Mouse (Mus musculus): ENCODE measurements around the gene Tyw1. TPM values are rescaled to one million over a fixed set of nuclear protein-coding genes. Genes with fewer than 3 reads are reported as not detected.

Gene Tyw1
- total RNA-seq (2023), result 10 to 100 TPM; 10.9 to 11.6 TPM

GRCm38 (mm10) chr5:130255017-130255720, at the start of gene Tyw1, which contains the start of gene Sbds:
TSS of gene Tyw1 (plus strand) at chr5:130255619.
TSS of gene Sbds (minus strand) at chr5:130255530.

DNA sequence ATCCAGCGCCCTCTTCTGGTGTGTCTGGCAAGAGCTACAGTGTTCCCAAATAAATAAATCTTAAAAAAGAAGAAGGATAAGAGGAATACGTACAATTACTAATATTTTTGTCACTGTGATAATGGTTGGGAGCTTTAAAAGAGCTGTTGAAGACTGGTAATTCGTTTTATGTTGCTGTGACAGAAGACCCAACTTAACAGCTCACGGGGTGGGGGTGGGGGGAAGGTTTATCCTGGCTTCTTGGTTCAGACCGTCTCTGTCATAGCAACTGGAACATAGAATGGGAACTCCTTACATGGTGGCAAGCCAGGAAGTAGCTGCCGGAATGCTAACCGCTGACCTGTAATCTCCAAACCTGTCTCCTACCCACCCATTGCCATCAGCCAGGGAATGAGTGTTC, 38.6 kb upstream of the Tyw1 start, which contains the start of gene Tmem248:
TSS of gene Tmem248 (plus strand) at position 301 of the 400 bp plus-strand sequence.

GRCm38 (mm10) chr5:130369237-130369636, 113.8 kb downstream of the Tyw1 start, which contains the start of gene Caln1:
TSS of gene Caln1 (plus strand) at chr5:130369455.

GRCm38 (mm10) chr5:130384222-130384912, 128.9 kb downstream of the Tyw1 start, which contains the start of gene A330070K13Rik:
TSS of gene A330070K13Rik (minus strand) at chr5:130384631.

Other genes with a start within 250 kb of the Tyw1 start
- 10 to 100 TPM; 20.8 to 26.4 TPM for gene Asl, start 226.4 kb upstream of the Tyw1 start, total RNA-seq (2023)
- 10 to 100 TPM; 21.8 to 23.1 TPM for gene Crcp, start 226.3 kb upstream of the Tyw1 start, total RNA-seq (2023)
- 1 to 10 TPM; 3.8 to 4.7 TPM for gene Tpst1, start 182.3 kb upstream of the Tyw1 start, total RNA-seq (2023)
- 1 to 10 TPM; 6.2 to 6.6 TPM for gene Kctd7, start 110.8 kb upstream of the Tyw1 start, total RNA-seq (2023)
- 10 to 100 TPM; 34.6 to 48.5 TPM for gene Rabgef1, start 83.8 kb upstream of the Tyw1 start, total RNA-seq (2023)
- 10 to 100 TPM; 37.4 to 52.7 TPM for gene Tmem248, start 38.5 kb upstream of the Tyw1 start, total RNA-seq (2023)
- 10 to 100 TPM; 37.7 to 41.7 TPM for gene Sbds, start 89 bp upstream of the Tyw1 start, total RNA-seq (2023)
- not detected for gene Caln1, start 113.8 kb downstream of the Tyw1 start, total RNA-seq (2023)
- not detected for gene A330070K13Rik, start 129.0 kb downstream of the Tyw1 start, total RNA-seq (2023)

Measured in neutrophil, adult 83 days (primary cell).